Mouse (Mus musculus) heart, embryonic 10.5 days (tissue): ENCODE data around the gene Fis1. TPM values are rescaled to one million over a fixed set of nuclear protein-coding genes. Genes with fewer than 3 reads are reported as not detected.
"Not testable (repeated sequence)": the region's sequence is repeated elsewhere in the genome, so short reads cannot be mapped to it uniquely, and the experiment has no call there.

Source experiments
- DNase-seq: peaks from one replicate; pipeline ENCODE4 v3.0.0-alpha.2; 2017; ENCODE audit warnings: low spot score
- H3K27ac ChIP-seq: fragments of 300-500 bp; sonication (generic); 2 replicates; pipeline ENCODE4 v1.5.1; 2016; ENCODE audit warnings: mild to moderate bottlenecking
- H3K27me3 ChIP-seq: fragments of 300-500 bp; sonication (generic); 2 replicates; pipeline ENCODE4 v1.6.1; 2016; ENCODE audit warnings: mild to moderate bottlenecking; ENCODE audit not compliant: poor library complexity, insufficient read depth, severe bottlenecking
- H3K36me3 ChIP-seq: fragments of 300-500 bp; sonication (generic); 2 replicates; pipeline ENCODE4 v1.6.1; 2016; ENCODE audit warnings: mild to moderate bottlenecking, moderate library complexity
- H3K4me1 ChIP-seq: fragments of 300-500 bp; sonication (generic); 2 replicates; pipeline ENCODE4 v1.6.1; 2016; ENCODE audit warnings: mild to moderate bottlenecking
- H3K4me3 ChIP-seq: fragments of 300-500 bp; sonication (generic); 2 replicates; pipeline ENCODE4 v1.5.1; 2016; ENCODE audit warnings: mild to moderate bottlenecking, moderate library complexity
- H3K9me3 ChIP-seq: fragments of 300-500 bp; sonication (generic); 2 replicates; pipeline ENCODE4 v1.6.1; 2016; ENCODE audit warnings: mild to moderate bottlenecking, moderate library complexity
- WGBS: fragments of 180-500 bp; shearing (Covaris S2); methylation state at CpG from one replicate; pipeline ENCODE4 v1.1.7; 2016; 5-methylcytosine and 5-hydroxymethylcytosine counted together
- polyA plus RNA-seq: library from polyadenylated mRNA; unstranded; fragments of >200 nt; fragmentation: Nextera tagmentation; extraction: Ambion mirVana; gene quantifications from 2 replicates; pipeline ENCODE4 v1.2.1, GENCODE M21; 2016

The Fis1 gene
- polyA plus RNA-seq, 1 experiment from 2014 or later, result 272 TPM

DNA sequence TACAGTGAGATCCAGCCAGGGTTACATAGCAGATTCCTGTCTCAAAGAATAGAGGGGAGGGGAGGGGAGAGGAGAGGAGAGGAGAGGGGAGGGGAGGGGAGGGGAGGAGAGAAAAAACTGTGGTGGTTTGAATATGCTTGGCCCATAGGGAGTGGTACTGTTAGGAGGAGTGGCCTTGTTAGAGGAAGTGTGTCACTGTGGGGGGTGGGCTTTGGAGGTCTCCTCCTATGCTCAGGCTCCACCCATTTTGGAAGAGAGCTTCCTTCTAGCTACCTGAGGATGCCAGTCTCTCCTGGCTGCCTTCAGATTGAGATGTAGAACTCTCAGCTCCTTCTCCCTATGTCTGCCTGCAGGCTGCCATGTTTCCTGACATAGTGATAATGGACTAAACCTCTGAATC, 5.2 kb upstream of the Fis1 start:
- H3K4me3 ChIP-seq, result no peak overlapping the region
- H3K27me3 ChIP-seq, result no peaks in the 10 kb centered on the region
- H3K9me3 ChIP-seq, result no peaks in the 10 kb centered on the region
- H3K27ac ChIP-seq, result no peak overlapping the region
- H3K36me3 ChIP-seq, result no peaks in the 10 kb centered on the region
- H3K4me1 ChIP-seq, result no peaks in the 10 kb centered on the region
- no peak for DNase-seq

DNA sequence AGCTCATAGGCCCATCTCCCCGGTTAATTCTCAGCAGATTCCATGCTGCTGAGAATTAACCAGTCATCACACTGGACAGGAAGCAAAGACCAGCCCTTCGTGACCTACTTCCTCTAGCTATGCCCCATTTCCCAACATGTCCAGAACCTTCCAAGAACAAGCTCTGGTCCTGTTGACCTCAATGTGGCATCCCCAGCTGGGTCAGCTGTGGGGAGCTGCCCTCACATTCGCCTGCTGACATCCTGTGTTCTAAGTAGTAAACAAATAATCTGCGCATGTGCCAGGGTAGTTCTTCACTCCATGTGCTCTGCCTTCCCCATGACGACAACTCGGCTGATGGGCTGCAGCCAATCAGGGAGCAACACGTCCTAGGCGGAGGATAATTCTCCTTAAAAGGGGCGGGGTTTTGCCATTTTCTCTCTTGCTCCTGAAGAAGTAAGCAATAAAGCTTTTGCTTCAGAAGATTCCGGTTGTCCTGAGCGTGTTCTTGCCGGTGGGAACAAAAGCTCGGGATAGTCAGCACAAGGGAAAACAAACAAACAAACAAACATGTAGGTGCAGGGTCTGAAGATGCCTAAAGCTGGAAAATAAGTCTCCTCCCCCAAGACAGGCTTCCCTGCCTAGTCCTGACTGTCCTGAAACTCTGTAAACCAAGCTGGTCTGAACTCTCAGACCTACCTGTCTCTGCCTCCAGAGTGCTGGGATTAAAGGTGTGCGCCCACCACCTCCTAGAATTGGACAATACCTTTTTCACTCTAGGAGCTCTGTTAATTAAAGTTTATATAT, 3.3 kb upstream of the Fis1 start:
- 85% methylated on average over 14 of the region's 14 CpGs for WGBS

DNA sequence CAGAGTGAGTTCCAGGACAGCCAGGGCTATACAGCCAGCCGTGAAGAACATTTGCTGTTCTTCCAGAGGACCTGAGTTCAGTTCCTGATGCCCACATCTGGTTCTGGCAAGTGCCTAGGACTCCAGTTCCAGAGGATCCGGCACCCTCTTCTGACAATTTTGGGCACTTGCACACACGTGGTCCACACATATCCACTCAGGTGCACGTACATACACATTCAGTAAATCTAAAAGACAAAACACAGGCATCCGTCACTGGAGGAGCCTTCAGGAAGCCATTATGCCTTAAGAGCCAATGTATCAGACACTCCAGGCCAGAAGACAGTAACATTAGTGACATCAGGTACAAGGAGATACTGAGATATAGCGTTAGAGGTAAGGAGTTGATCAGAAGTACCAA, 2.6 kb upstream of the Fis1 start:
- DNase-seq, result no peak
- no peaks in the 10 kb centered on the region for H3K36me3 ChIP-seq
- no peaks in the 10 kb centered on the region for H3K27me3 ChIP-seq
- no peaks in the 10 kb centered on the region for H3K9me3 ChIP-seq
- H3K4me1 ChIP-seq, result peaks cover 7% of the 10 kb centered on the region
- 81% methylated on average over 6 of the region's 6 CpGs for WGBS
- no peak overlapping the region for H3K27ac ChIP-seq
- H3K4me3 ChIP-seq, result no peak overlapping the region

More for the DNA sequence above, 3.3 kb upstream of the Fis1 start:
- H3K4me3 ChIP-seq, H3K9me3 ChIP-seq, H3K4me1 ChIP-seq, DNase-seq, H3K27ac ChIP-seq, H3K27me3 ChIP-seq, H3K36me3 ChIP-seq: not testable (repeated sequence)

DNA sequence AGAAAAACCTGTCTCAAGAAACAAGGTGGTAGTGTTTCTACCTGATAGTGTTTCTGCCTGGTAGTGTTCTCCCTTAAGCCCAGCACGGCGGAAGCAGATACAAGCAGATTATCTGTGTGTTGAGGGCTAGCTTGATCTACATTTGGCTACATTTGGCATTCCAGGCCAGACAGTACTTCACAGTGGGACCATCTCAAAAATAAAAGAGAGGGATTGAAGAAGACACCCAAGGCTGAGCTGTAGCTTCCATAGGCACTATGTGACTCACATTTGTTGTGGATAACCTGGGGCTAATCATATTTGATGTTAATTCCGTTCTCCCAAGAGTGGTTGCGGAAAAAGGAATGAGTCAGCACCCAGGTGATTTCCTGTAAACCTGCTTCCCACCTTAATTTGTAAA, 922 bp upstream of the Fis1 start:
- no peak for DNase-seq
- WGBS, result 73% methylated on average over 4 of the region's 4 CpGs
- Histone ChIP-seq H3K9me3 (no peaks in the 10 kb centered on the region), H3K27ac (no peak overlapping the region), H3K4me1 (peaks cover 7% of the 10 kb centered on the region), H3K36me3 (peaks cover 6% of the 10 kb centered on the region), H3K27me3 (no peaks in the 10 kb centered on the region), H3K4me3 (no peak overlapping the region)

DNA sequence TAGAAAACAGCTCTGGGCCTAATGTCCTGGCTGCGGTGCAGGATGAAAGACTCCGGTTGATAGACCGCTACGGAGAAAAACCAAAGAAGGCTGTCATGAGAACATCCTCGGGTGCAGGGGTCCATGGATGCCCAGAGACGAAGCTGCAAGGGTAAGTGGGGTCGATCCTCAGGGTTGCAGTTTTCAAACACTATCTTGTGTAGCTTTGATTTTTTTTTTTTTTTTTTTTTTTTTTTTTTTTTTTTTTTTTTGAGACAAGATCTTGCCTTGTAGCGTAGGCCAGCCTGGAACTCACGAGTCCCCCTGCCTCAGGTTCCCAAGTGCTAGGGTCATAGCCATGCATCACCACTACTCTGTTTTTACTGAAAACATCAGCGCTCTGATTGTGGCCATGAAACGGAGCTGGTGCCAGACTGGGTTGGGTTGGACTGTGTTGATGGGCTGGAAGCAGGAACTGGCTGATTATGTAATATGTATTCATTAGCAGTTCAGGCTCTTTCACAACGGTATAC, 421 bp downstream of the Fis1 start:
- peak overlapping the region; percentile 82 for H3K4me3 ChIP-seq
- no peaks in the 10 kb centered on the region for H3K27me3 ChIP-seq
- H3K36me3 ChIP-seq, result peaks cover 6% of the 10 kb centered on the region
- WGBS, result 3% methylated on average over 12 of the region's 12 CpGs
- no peak for DNase-seq
- peak overlapping the region; percentile 86 for H3K27ac ChIP-seq
- H3K4me1 ChIP-seq, result peaks cover 7% of the 10 kb centered on the region
- no peaks in the 10 kb centered on the region for H3K9me3 ChIP-seq

DNA sequence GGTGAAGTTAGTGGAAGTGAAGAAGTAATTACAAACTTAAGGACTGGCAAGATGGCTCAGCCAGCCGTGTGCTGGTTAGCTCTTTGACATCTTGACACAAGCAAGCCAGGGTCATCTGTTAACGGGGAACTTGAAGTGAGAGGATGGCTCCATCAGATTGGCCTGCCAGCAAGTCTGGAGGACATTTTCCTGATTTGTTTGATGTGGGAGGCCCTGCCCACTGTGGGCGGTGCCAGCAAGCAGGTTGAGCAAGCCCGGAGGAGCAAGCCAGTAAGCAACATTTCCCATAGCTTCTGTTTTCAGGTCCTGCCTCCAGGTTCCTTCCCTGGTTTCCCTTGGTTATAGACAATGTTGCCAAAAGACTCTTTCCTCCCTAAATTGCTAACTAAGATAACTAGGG, 2.5 kb downstream of the Fis1 start:
- Histone ChIP-seq H3K27me3 (no peaks in the 10 kb centered on the region), H3K36me3 (peaks cover 6% of the 10 kb centered on the region), H3K9me3 (no peaks in the 10 kb centered on the region), H3K4me3 (no peak overlapping the region), H3K27ac (no peak overlapping the region), H3K4me1 (peaks cover 7% of the 10 kb centered on the region)
- DNase-seq, result no peak
- WGBS, result 77% methylated on average over 4 of the region's 4 CpGs

DNA sequence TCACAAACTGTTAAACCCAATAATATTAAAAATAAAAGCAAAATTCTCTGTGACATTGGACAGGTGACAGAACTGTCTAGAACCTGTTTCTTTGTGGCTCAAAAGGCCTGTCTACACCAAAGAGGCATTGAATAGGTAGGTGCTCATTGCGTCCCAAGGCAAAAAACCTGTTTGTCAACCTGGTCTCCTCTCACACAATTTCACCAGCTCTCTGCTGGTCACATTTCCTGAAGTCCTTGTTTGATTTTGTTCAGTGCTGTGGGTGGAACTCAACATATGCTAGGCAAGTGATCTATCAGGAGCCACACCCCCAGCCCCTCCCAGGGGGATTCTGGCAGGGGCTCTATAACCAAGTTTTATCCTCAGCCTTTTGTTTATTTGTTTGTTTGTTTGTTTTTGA, 4.2 kb downstream of the Fis1 start:
- no peaks in the 10 kb centered on the region for H3K27me3 ChIP-seq
- H3K4me3 ChIP-seq, result no peak overlapping the region
- H3K4me1 ChIP-seq, result peaks cover 16% of the 10 kb centered on the region
- H3K27ac ChIP-seq, result no peak overlapping the region
- no peaks in the 10 kb centered on the region for H3K9me3 ChIP-seq
- H3K36me3 ChIP-seq, result peaks cover 6% of the 10 kb centered on the region
- DNase-seq, result no peak
- 84% methylated on average over 1 of the region's 1 CpGs for WGBS

DNA sequence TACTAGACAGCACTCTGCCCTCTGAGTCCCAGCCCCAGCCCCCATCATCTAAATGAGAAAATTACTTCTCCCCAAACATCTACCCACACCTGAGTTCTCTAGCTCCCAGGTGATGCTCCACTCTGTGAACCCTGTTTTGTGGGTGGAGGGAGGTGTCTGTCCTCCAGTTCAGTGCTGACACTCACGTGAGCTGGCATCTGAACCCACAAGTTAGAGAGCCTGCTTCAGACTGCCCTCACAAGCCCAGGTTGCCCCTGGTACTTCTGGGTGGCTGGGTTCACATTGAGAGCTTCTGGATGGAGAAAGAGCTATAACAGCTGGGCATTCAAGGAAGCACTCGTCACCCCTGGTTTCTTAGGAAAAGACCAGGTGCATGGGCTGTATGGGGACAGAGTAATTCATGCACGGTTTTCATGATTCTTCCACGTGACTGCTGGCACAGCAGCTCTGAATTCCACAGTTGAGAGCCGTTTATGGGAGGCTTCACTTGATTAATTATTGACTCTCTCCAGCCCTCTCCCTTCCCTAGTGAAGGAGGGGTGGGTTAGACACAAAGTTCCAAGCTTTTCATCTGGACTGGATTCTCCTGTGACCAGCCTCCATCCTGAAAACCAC, 6.0 kb downstream of the Fis1 start:
- Histone ChIP-seq H3K4me3 (no peak overlapping the region), H3K9me3 (no peaks in the 10 kb centered on the region), H3K27ac (no peak overlapping the region), H3K36me3 (peaks cover 18% of the 10 kb centered on the region), H3K4me1 (peaks cover 20% of the 10 kb centered on the region), H3K27me3 (no peaks in the 10 kb centered on the region)
- 85% methylated on average over 5 of the region's 5 CpGs for WGBS
- no peak for DNase-seq

DNA sequence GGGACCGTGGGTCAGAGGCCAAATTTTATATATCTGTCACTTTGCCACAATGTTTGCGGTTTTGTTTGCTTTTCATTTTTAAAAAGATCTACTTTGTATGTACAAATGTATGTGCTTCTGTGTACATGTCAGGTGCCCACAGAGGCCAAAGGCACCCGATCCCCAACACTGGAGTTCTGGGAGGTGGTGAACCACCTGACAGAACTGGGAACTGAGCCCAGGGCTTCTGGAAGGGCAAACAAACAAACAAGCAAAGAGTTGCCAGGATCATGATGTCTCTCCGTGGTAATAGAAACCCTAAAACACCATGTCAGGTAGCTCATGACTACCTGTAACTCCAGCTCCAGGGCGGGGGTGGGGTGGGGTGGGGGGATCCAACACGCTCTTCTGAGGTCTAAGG, 7.0 kb downstream of the Fis1 start:
- H3K36me3 ChIP-seq, result peaks cover 28% of the 10 kb centered on the region
- 88% methylated on average over 6 of the region's 6 CpGs for WGBS
- H3K9me3 ChIP-seq, result no peaks in the 10 kb centered on the region
- no peak overlapping the region for H3K27ac ChIP-seq
- no peak overlapping the region for H3K4me3 ChIP-seq
- no peaks in the 10 kb centered on the region for H3K27me3 ChIP-seq
- peaks cover 24% of the 10 kb centered on the region for H3K4me1 ChIP-seq
- no peak for DNase-seq

DNA sequence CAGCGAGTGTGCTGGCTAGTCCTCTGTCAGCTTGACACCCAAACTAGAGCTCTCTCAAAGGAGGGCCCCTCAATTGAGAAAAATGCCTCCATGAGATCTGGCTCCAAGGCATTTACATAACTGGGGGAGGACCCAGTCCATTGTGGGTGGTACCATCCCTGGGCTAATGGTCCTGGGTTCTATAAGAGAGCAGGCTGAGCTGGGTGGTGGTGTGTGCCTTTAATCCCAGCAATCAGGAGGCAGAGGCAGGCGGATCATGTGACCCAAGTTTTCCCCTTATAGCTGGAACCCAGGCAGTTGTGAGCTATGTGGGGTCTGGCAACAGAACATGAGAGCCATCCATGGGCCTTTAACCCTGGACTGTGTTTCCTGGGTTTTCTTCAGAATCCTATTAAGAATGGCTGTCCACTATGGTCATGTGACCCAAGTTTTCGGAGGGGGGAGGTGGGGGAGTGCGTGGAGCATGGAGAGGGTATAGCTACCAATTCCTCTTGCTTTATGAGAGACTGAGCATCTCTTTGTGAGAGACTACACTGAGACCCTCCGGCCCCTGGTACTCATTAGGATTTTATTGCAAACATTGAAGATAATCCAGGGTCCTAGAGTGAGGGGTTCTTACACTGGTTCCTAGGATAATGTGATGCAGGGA, 8.4 kb downstream of the Fis1 start:
- no peaks in the 10 kb centered on the region for H3K9me3 ChIP-seq
- H3K27ac ChIP-seq, result peak overlapping the region; percentile 93
- DNase-seq, result no peak
- peaks cover 38% of the 10 kb centered on the region for H3K4me1 ChIP-seq
- no peaks in the 10 kb centered on the region for H3K27me3 ChIP-seq
- WGBS, result 23% methylated on average over 5 of the region's 5 CpGs
- peak overlapping the region; percentile 83 for H3K4me3 ChIP-seq
- peaks cover 41% of the 10 kb centered on the region for H3K36me3 ChIP-seq

DNA sequence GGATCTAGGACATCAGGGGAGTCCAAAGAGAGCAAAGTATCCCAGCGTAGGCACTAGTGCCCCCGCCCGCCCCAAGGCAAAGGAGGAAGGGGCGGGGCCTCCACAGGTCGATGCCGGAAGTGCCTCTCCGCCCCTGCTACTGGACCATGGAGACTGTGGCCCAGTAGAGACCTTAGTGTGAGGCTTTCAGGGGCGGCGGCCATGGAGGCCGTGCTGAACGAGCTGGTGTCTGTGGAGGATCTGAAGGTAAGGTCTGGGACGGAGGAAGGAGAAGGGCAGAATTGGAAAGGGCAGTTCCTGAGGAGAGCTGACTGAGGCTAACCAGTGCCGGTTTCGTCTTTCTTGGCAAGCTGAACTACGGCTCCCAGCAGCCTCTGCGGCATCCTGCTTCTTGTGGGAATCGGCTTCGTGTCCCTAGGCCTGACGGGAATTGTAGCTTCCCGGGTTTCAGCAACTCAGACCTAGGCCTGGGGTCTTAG, 8.9 kb downstream of the Fis1 start:
- Histone ChIP-seq H3K27ac (peak overlapping the region; percentile 93), H3K4me3 (peak overlapping the region; percentile 83), H3K4me1 (peaks cover 44% of the 10 kb centered on the region), H3K36me3 (peaks cover 39% of the 10 kb centered on the region), H3K27me3 (no peaks in the 10 kb centered on the region), H3K9me3 (no peaks in the 10 kb centered on the region)
- DNase-seq, result peak; percentile 96
- 0% methylated on average over 20 of the region's 20 CpGs for WGBS

DNA sequence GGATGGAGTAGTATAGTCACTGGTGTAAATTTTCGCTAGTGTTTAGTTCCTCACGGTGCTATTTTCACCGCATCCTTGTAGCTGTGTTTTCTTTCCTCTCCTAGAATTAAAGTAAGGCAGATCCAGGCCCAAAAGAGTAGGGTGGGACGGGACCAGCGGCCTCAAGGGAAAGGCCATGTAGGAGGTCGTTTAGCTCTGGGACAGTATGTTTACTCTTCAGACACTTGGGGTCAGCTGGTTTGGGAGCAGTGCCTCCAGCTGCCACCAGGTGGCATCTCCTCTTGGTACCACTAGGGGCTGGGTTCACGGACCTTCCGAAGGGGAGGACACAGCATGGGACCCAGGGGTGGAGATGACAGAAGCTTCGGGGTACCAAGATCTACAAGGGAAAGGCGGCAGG, 9.4 kb downstream of the Fis1 start:
- Histone ChIP-seq H3K36me3 (peaks cover 39% of the 10 kb centered on the region), H3K4me1 (peaks cover 44% of the 10 kb centered on the region), H3K27me3 (no peaks in the 10 kb centered on the region), H3K27ac (peak overlapping the region; percentile 93), H3K4me3 (peak overlapping the region; percentile 83), H3K9me3 (no peaks in the 10 kb centered on the region)
- under 1% methylated on average over 10 of the region's 10 CpGs for WGBS
- DNase-seq, result peak; percentile 94

DNA sequence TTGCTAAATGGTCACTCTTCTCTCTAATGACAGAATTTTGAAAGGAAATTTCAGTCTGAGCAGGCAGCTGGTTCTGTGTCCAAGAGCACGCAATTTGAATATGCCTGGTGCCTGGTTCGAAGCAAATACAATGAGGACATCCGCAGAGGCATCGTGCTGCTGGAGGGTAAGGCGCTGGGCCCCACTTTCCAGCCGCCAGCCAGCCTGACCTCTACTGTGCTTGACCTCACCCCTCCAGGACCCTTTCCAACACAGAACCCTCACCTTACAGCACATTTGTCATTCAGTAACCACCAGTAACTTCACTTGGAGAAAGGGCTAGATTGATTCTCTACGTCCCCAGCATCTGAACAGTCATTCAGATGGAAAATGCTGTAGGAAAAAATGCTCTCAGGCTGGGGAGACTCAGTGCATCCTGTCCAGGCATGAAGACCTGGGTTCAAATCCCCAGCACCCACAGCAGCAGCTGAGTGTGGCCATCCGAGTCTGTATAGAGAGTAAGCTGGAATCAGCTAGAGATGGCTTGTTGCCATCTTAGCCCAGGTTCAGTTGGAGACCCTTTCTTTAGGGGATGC, 10.0 kb downstream of the Fis1 start:
- no peak for DNase-seq
- 73% methylated on average over 8 of the region's 8 CpGs for WGBS
- peaks cover 43% of the 10 kb centered on the region for H3K36me3 ChIP-seq
- H3K27me3 ChIP-seq, result no peaks in the 10 kb centered on the region
- H3K9me3 ChIP-seq, result no peaks in the 10 kb centered on the region
- peak overlapping the region; percentile 93 for H3K27ac ChIP-seq
- peaks cover 49% of the 10 kb centered on the region for H3K4me1 ChIP-seq
- peak overlapping the region; percentile 83 for H3K4me3 ChIP-seq
